Mouse (Mus musculus) left cerebral cortex, adult 11 months (tissue): ENCODE data around the gene Tbc1d4.
"Not testable (repeated sequence)": the region's sequence is repeated elsewhere in the genome, so short reads cannot be mapped to it uniquely, and the experiment has no call there.

ENCODE experiments used
- DNase-seq: peaks from one replicate; pipeline ENCODE4 v3.0.0; 2022; ENCODE audit warnings: low spot score

Gene Tbc1d4

GRCm38 (mm10) chr14:101595301-101596080 lies 13.5 kb downstream of the Tbc1d4 start:
- DNase-seq, result no peak

GRCm38 (mm10) chr14:101594001-101594400 lies 15.0 kb downstream of the Tbc1d4 start:
- no peak for DNase-seq

- DNase-seq, result no peak
Observed at GRCm38 (mm10) chr14:101593340-101593739, 15.7 kb downstream of the Tbc1d4 start.

- no peak for DNase-seq
Observed at GRCm38 (mm10) chr14:101591101-101591500, 17.9 kb downstream of the Tbc1d4 start.

GRCm38 (mm10) chr14:101588209-101588991 lies 20.6 kb downstream of the Tbc1d4 start:
- DNase-seq, result not testable (repeated sequence)

GRCm38 (mm10) chr14:101587366-101588040 lies 21.5 kb downstream of the Tbc1d4 start:
- not testable (repeated sequence) for DNase-seq

- no peak for DNase-seq
Observed at GRCm38 (mm10) chr14:101586096-101586495, 22.9 kb downstream of the Tbc1d4 start.

- DNase-seq, result no peak
Observed at GRCm38 (mm10) chr14:101575651-101576050, 33.3 kb downstream of the Tbc1d4 start.

- no peak for DNase-seq
Observed at GRCm38 (mm10) chr14:101574536-101574935, 34.5 kb downstream of the Tbc1d4 start.

GRCm38 (mm10) chr14:101573107-101573614 lies 35.8 kb downstream of the Tbc1d4 start:
- DNase-seq, result no peak

GRCm38 (mm10) chr14:101568828-101569227 lies 40.2 kb downstream of the Tbc1d4 start:
- no peak for DNase-seq

- no peak for DNase-seq
Observed at GRCm38 (mm10) chr14:101566717-101567116, 42.3 kb downstream of the Tbc1d4 start.

- DNase-seq, result no peak
Observed at GRCm38 (mm10) chr14:101565661-101566060, 43.3 kb downstream of the Tbc1d4 start.

GRCm38 (mm10) chr14:101561251-101561701 lies 47.7 kb downstream of the Tbc1d4 start:
- no peak for DNase-seq

GRCm38 (mm10) chr14:101559446-101559845 lies 49.5 kb downstream of the Tbc1d4 start:
- no peak for DNase-seq

GRCm38 (mm10) chr14:101548885-101549573 lies 60.0 kb downstream of the Tbc1d4 start:
- DNase-seq, result no peak

- no peak for DNase-seq
Observed at GRCm38 (mm10) chr14:101541863-101542262, 67.1 kb downstream of the Tbc1d4 start.

GRCm38 (mm10) chr14:101541141-101541540 lies 67.8 kb downstream of the Tbc1d4 start:
- no peak for DNase-seq

- DNase-seq, result no peak
Observed at GRCm38 (mm10) chr14:101540466-101540865, 68.5 kb downstream of the Tbc1d4 start.

GRCm38 (mm10) chr14:101537906-101538305 lies 71.1 kb downstream of the Tbc1d4 start:
- DNase-seq, result no peak

GRCm38 (mm10) chr14:101537413-101537812 lies 71.6 kb downstream of the Tbc1d4 start:
- no peak for DNase-seq
